20 mouse cellular contexts compared by ENCODE assay signal in genomic region chr17:67052624-67053314, GRCm38 (mm10).
DNase-seq lines count a peak whose midpoint lies in the region; ATAC-seq and TF ChIP-seq lines count a peak whose summit lies in the region.
"Had no signal": no experiment of that assay in that cellular context is flagged by ENCODE, and none has a peak within 500 bp of the region (broad histone marks: within the 10 kb centered on the region; RNA-seq: fewer than 3 reads in every experiment).

No protein-coding gene starts in this region.

- WGBS in forebrain, embryonic 14.5 days: 52% methylated on average over 11 of the region's 11 CpGs
- WGBS in forebrain, embryonic 11.5 days: 77% methylated on average over 11 of the region's 11 CpGs
- 78% methylated on average over 11 of the region's 11 CpGs for WGBS in hindbrain, embryonic 10.5 days
- WGBS in hindbrain, embryonic 13.5 days: 48% methylated on average over 11 of the region's 11 CpGs
- WGBS in midbrain, postnatal 0 days: 43% methylated on average over 11 of the region's 11 CpGs
- 39% methylated on average over 11 of the region's 11 CpGs for WGBS in midbrain, embryonic 16.5 days

- no peak overlapping the region for H3K9ac ChIP-seq in forebrain, embryonic 14.5 days (ENCODE audit: low read length)
- H3K9ac ChIP-seq in forebrain, embryonic 11.5 days (ENCODE audit: low read length): no peak overlapping the region
- no peak overlapping the region for H3K9ac ChIP-seq in hindbrain, embryonic 13.5 days
- H3K9ac ChIP-seq in midbrain, postnatal 0 days (replicated peaks; ENCODE audit: low read length, poor library complexity, severe bottlenecking): no peak overlapping the region
- H3K9ac ChIP-seq in midbrain, embryonic 16.5 days (ENCODE audit: low read depth, low read length): no peak overlapping the region
- H3K9ac ChIP-seq: liver, postnatal 0 days; midbrain, embryonic 15.5 days; stomach, embryonic 15.5 days had no signal

- no peak overlapping the region for H3K4me3 ChIP-seq in forebrain, embryonic 14.5 days (ENCODE audit: low read depth, low read length)
- no peak overlapping the region for H3K4me3 ChIP-seq in forebrain, embryonic 11.5 days (ENCODE audit: low read depth, low read length)
- no peak overlapping the region for H3K4me3 ChIP-seq in hindbrain, embryonic 10.5 days
- no peak overlapping the region for H3K4me3 ChIP-seq in hindbrain, embryonic 13.5 days
- H3K4me3 ChIP-seq in midbrain, postnatal 0 days (ENCODE audit: low read depth, low read length): no peak overlapping the region
- H3K4me3 ChIP-seq in midbrain, embryonic 16.5 days (ENCODE audit: low read depth, low read length): no peak overlapping the region
- H3K4me3 ChIP-seq: erythroblast, embryonic 14.5 days; midbrain, embryonic 15.5 days; stomach, embryonic 15.5 days had no signal

- H3K36me3 ChIP-seq in forebrain, embryonic 14.5 days (ENCODE audit: control insufficient read depth, insufficient read depth, low read length): no peaks in the 10 kb centered on the region
- no peaks in the 10 kb centered on the region for H3K36me3 ChIP-seq in forebrain, embryonic 11.5 days (ENCODE audit: control insufficient read depth, insufficient read depth, low read length)
- no peaks in the 10 kb centered on the region for H3K36me3 ChIP-seq in hindbrain, embryonic 10.5 days
- H3K36me3 ChIP-seq in hindbrain, embryonic 13.5 days: no peaks in the 10 kb centered on the region
- no peaks in the 10 kb centered on the region for H3K36me3 ChIP-seq in midbrain, postnatal 0 days (ENCODE audit: insufficient read depth, low read length)
- no peaks in the 10 kb centered on the region for H3K36me3 ChIP-seq in midbrain, embryonic 16.5 days (ENCODE audit: control insufficient read depth, insufficient read depth, low read length)
- H3K36me3 ChIP-seq: midbrain, embryonic 15.5 days; stomach, embryonic 15.5 days had no signal

- no peak for TF ChIP-seq CTCF in midbrain, postnatal 0 days (IDR thresholded peaks at IDR 0.05)

- DNase-seq in forebrain, embryonic 14.5 days (ENCODE audit: low spot score): peak; percentile 22
- no peak for DNase-seq in forebrain, embryonic 11.5 days (ENCODE audit: low spot score)
- DNase-seq in hindbrain, embryonic 10.5 days (ENCODE audit: low spot score): no peak
- peak; percentile 68 for DNase-seq in midbrain, postnatal 0 days (ENCODE audit: low spot score)
- DNase-seq in frontal cortex, postnatal 14 days (ENCODE audit: low spot score in 2 of 2): no peak
- DNase-seq: B cell, adult 2 months; cerebellum, adult 11 months; cerebellum, postnatal 25 days; liver; liver, postnatal 0 days; lung, postnatal 4 days; spleen, adult 18-20 months had no signal

- no peak for ATAC-seq in forebrain, embryonic 14.5 days
- ATAC-seq in forebrain, embryonic 11.5 days (replicated peaks; ENCODE audit: low FRiP score): no peak
- ATAC-seq in hindbrain, embryonic 13.5 days (ENCODE audit: low FRiP score): no peak
- ATAC-seq in midbrain, postnatal 0 days (ENCODE audit: low FRiP score): peak; percentile 47; the same call in 1 of the 2 replicates
- ATAC-seq in midbrain, embryonic 16.5 days: no peak
- ATAC-seq: activated CD4-positive, CD25-positive, alpha-beta regulatory T cell, adult 4 months; inflammation-experienced regulatory T-cells, adult 6 months; liver, postnatal 0 days; midbrain, embryonic 15.5 days; Patski had no signal

- no peaks in the 10 kb centered on the region for H3K9me3 ChIP-seq in forebrain, embryonic 14.5 days (replicated peaks; ENCODE audit: control insufficient read depth, low read length)
- H3K9me3 ChIP-seq in forebrain, embryonic 11.5 days (ENCODE audit: control insufficient read depth, low read length): no peaks in the 10 kb centered on the region
- H3K9me3 ChIP-seq in hindbrain, embryonic 10.5 days: no peaks in the 10 kb centered on the region
- H3K9me3 ChIP-seq in hindbrain, embryonic 13.5 days: no peaks in the 10 kb centered on the region
- no peaks in the 10 kb centered on the region for H3K9me3 ChIP-seq in midbrain, postnatal 0 days (ENCODE audit: low read length)
- H3K9me3 ChIP-seq in midbrain, embryonic 16.5 days (replicated peaks; ENCODE audit: control insufficient read depth, low read length, poor library complexity, severe bottlenecking): no peaks in the 10 kb centered on the region
- H3K9me3 ChIP-seq: midbrain, embryonic 15.5 days; stomach, embryonic 15.5 days had no signal

- peaks cover 10% of the 10 kb centered on the region; the same call in 1 of the 2 replicates for H3K4me1 ChIP-seq in forebrain, embryonic 14.5 days (ENCODE audit: control insufficient read depth, insufficient read depth, low read length)
- no peaks in the 10 kb centered on the region for H3K4me1 ChIP-seq in forebrain, embryonic 11.5 days (replicated peaks; ENCODE audit: control insufficient read depth, insufficient read depth, low read length)
- H3K4me1 ChIP-seq in hindbrain, embryonic 10.5 days (replicated peaks): peaks cover 12% of the 10 kb centered on the region
- peaks cover 20% of the 10 kb centered on the region for H3K4me1 ChIP-seq in hindbrain, embryonic 13.5 days (replicated peaks)
- H3K4me1 ChIP-seq in midbrain, postnatal 0 days (ENCODE audit: insufficient read depth, low read length): peaks cover 4% of the 10 kb centered on the region; the same call in 1 of the 2 replicates
- H3K4me1 ChIP-seq in midbrain, embryonic 16.5 days (ENCODE audit: control insufficient read depth, insufficient read depth, low read length): peaks cover 9% of the 10 kb centered on the region; the same call in 1 of the 2 replicates
- H3K4me1 ChIP-seq: stomach, embryonic 15.5 days had no signal

- H3K4me2 ChIP-seq in forebrain, embryonic 14.5 days (ENCODE audit: low read length): no peak overlapping the region
- no peak overlapping the region for H3K4me2 ChIP-seq in forebrain, embryonic 11.5 days (ENCODE audit: low read depth, low read length, severe bottlenecking)
- no peak overlapping the region for H3K4me2 ChIP-seq in hindbrain, embryonic 13.5 days
- H3K4me2 ChIP-seq in midbrain, postnatal 0 days (ENCODE audit: low read depth, low read length, poor library complexity, severe bottlenecking): no peak overlapping the region
- no peak overlapping the region for H3K4me2 ChIP-seq in midbrain, embryonic 16.5 days (ENCODE audit: low read length)
- H3K4me2 ChIP-seq: midbrain, embryonic 15.5 days; stomach, embryonic 15.5 days had no signal

- no peaks in the 10 kb centered on the region for H3K27me3 ChIP-seq in forebrain, embryonic 14.5 days (replicated peaks; ENCODE audit: control insufficient read depth, insufficient read depth, low read length)
- H3K27me3 ChIP-seq in forebrain, embryonic 11.5 days (ENCODE audit: control insufficient read depth, insufficient read depth, low read length): no peaks in the 10 kb centered on the region
- no peaks in the 10 kb centered on the region for H3K27me3 ChIP-seq in hindbrain, embryonic 10.5 days (ENCODE audit: insufficient read depth, poor library complexity, severe bottlenecking)
- H3K27me3 ChIP-seq in hindbrain, embryonic 13.5 days: no peaks in the 10 kb centered on the region
- no peaks in the 10 kb centered on the region for H3K27me3 ChIP-seq in midbrain, postnatal 0 days (ENCODE audit: insufficient read depth, low read length)
- no peaks in the 10 kb centered on the region for H3K27me3 ChIP-seq in midbrain, embryonic 16.5 days (ENCODE audit: control insufficient read depth, insufficient read depth, low read depth, low read length)
- H3K27me3 ChIP-seq: Patski; stomach, embryonic 15.5 days had no signal

- H3K27ac ChIP-seq in forebrain, embryonic 14.5 days (ENCODE audit: low read depth, low read length): no peak overlapping the region
- no peak overlapping the region for H3K27ac ChIP-seq in forebrain, embryonic 11.5 days (ENCODE audit: low read depth, low read length)
- H3K27ac ChIP-seq in hindbrain, embryonic 10.5 days: peak overlapping the region; percentile 6; the same call in 1 of the 2 replicates
- H3K27ac ChIP-seq in hindbrain, embryonic 13.5 days: no peak overlapping the region
- no peak overlapping the region for H3K27ac ChIP-seq in midbrain, postnatal 0 days (ENCODE audit: low read depth, low read length)
- H3K27ac ChIP-seq in midbrain, embryonic 16.5 days (ENCODE audit: low read length): no peak overlapping the region
- H3K27ac ChIP-seq: midbrain, embryonic 15.5 days; stomach, embryonic 15.5 days had no signal

Comparison
In these comparisons a context has a peak if more than half of its experiments do, and no peak if none do; other contexts are left out.
1. DNase-seq: peak in forebrain, embryonic 14.5 days (single experiment) and midbrain, postnatal 0 days (single experiment); none in forebrain, embryonic 11.5 days (single experiment), hindbrain, embryonic 10.5 days (single experiment) and frontal cortex, postnatal 14 days (0 of 2).